Comparison of ENCODE assay signal across 7 mouse cellular contexts in the genomic region with DNA sequence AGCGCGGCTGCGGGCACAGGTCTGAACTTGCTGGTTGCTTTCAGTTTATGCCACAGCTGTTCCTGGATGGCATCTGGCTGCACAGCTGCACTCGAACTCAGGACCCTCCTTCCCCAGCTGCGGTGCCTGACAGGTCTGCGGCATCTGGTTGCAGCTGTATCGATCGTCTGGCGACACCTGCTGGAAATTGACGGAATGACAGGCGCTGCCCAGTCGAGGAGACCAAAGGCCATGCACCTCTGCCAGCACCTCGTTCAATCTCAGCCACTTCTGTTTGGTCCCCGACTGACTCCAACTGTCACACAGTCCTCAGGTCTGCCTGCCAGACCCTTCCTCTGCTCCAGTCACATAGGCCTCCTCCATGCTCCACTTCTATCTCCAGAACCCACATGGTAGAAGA. TPM values are rescaled to one million over a fixed set of nuclear protein-coding genes. Genes with fewer than 3 reads are reported as not detected.
DNase-seq lines count a peak whose midpoint lies in the region; ATAC-seq and TF ChIP-seq lines count a peak whose summit lies in the region.

No protein-coding gene starts in this region.

- peak; percentile 72 for ATAC-seq in erythroid progenitor cell, adult 5-6 weeks (replicated peaks; ENCODE audit: low FRiP score, poor library complexity, severe bottlenecking)

- TF ChIP-seq RAD21 in MEL (IDR thresholded peaks at IDR 0.05; ENCODE audit: low read depth, low read length): peak; percentile 97

- DNase-seq in MEL (ENCODE audit: low read depth, low spot score): peak; percentile 82
- DNase-seq in adrenal gland, postnatal 25 days: peak; percentile 83
- peak; percentile 79 for DNase-seq in hindbrain, embryonic 10.5 days (ENCODE audit: low spot score)
- DNase-seq in left cerebral cortex, adult 11 months (ENCODE audit: low spot score): peak; percentile 60
- peak; percentile 93 for DNase-seq in spleen, postnatal 10 days (ENCODE audit: low spot score in 2 of 2)

- TF ChIP-seq CTCF in MEL (IDR thresholded peaks at IDR 0.05 in 2 of 3, conservative IDR thresholded peaks at IDR 0.05 in 1 of 3; ENCODE audit: control insufficient read depth in 1 of 3, insufficient read depth in 1 of 3, low read depth in 2 of 3, low read length in 3 of 3, poor library complexity in 1 of 3, severe bottlenecking in 1 of 3): peak; percentile 96 to 100 (median 97)

- no peaks in the 10 kb centered on the region for H3K9me3 ChIP-seq in MEL (replicated peaks; ENCODE audit: insufficient read depth, low read length)
- no peaks in the 10 kb centered on the region for H3K9me3 ChIP-seq in hindbrain, embryonic 10.5 days
- 0 out of 2 replicates have a peak, but pooled peaks cover 2% of the 10 kb centered on the region for H3K9me3 ChIP-seq in megakaryocyte, embryonic 14.5 days

- peaks cover 0 to 5% of the 10 kb centered on the region in 2 experiments; a peak in 2 of 4 replicates for H3K36me3 ChIP-seq in MEL (ENCODE audit: control insufficient read depth in 1 of 2, insufficient read depth in 2 of 2, low read length in 2 of 2)
- peaks cover 40% of the 10 kb centered on the region for H3K36me3 ChIP-seq in hindbrain, embryonic 10.5 days
- H3K36me3 ChIP-seq in megakaryocyte, embryonic 14.5 days (replicated peaks; ENCODE audit: low read length): peaks cover 44% of the 10 kb centered on the region

- no peaks in the 10 kb centered on the region for H3K27me3 ChIP-seq in MEL (ENCODE audit: control insufficient read depth in 1 of 2, insufficient read depth in 2 of 2, low read length in 2 of 2)
- H3K27me3 ChIP-seq in hindbrain, embryonic 10.5 days (ENCODE audit: insufficient read depth, poor library complexity, severe bottlenecking): peaks cover 26% of the 10 kb centered on the region
- no peaks in the 10 kb centered on the region for H3K27me3 ChIP-seq in megakaryocyte, embryonic 14.5 days (replicated peaks)

- peaks cover 11% of the 10 kb centered on the region for H3K79me2 ChIP-seq in MEL (ENCODE audit: control insufficient read depth, insufficient read depth, low read length, poor library complexity)

- H3K4me1 ChIP-seq in MEL (ENCODE audit: control insufficient read depth in 1 of 2, insufficient read depth in 2 of 2, low read length in 2 of 2): peaks cover 0 to 16% of the 10 kb centered on the region in 2 experiments; a peak in 3 of 4 replicates
- H3K4me1 ChIP-seq in hindbrain, embryonic 10.5 days (replicated peaks): peaks cover 9% of the 10 kb centered on the region
- H3K4me1 ChIP-seq in megakaryocyte, embryonic 14.5 days: peaks cover 81% of the 10 kb centered on the region

- H3K27ac ChIP-seq in MEL (ENCODE audit: control insufficient read depth, low read depth, low read length): no peak overlapping the region
- H3K27ac ChIP-seq in hindbrain, embryonic 10.5 days: no peak overlapping the region

- H3K4me3 ChIP-seq in MEL (ENCODE audit: control insufficient read depth in 1 of 2, insufficient read depth in 1 of 2, low read depth in 2 of 2, low read length in 2 of 2): no peak overlapping the region
- H3K4me3 ChIP-seq in hindbrain, embryonic 10.5 days: no peak overlapping the region; the same call in 1 of the 2 replicates
- peak overlapping the region; percentile 69 for H3K4me3 ChIP-seq in megakaryocyte, embryonic 14.5 days (replicated peaks)

- 20% methylated on average over 14 of the region's 14 CpGs for WGBS in hindbrain, embryonic 10.5 days

- no peak for TF ChIP-seq POLR2A in MEL (IDR thresholded peaks at IDR 0.05; ENCODE audit: control insufficient read depth in 1 of 2, insufficient read depth in 1 of 2, low read depth in 1 of 2, low read length in 2 of 2, poor library complexity in 1 of 2)

- H3K9ac ChIP-seq in MEL (ENCODE audit: control insufficient read depth, low read depth, low read length, poor library complexity, severe bottlenecking): no peak overlapping the region

- no peak for TF ChIP-seq EP300 in MEL (IDR thresholded peaks at IDR 0.05; ENCODE audit: low read depth in 1 of 2, low read length in 2 of 2)

TF ChIP-seq in MEL, 35 proteins besides CTCF, POLR2A, EP300 and RAD21:
- TF ChIP-seq SMC3 (IDR thresholded peaks at IDR 0.05; ENCODE audit: low read depth, low read length) (peak; percentile 91), TCF12 (IDR thresholded peaks at IDR 0.05; ENCODE audit: low read depth, low read length) (no peak), ZNF384 (IDR thresholded peaks at IDR 0.05; ENCODE audit: low read depth, low read length) (no peak), ZC3H11A (IDR thresholded peaks at IDR 0.05; ENCODE audit: low read depth, low read length) (peak; percentile 93), BHLHE40 (IDR thresholded peaks at IDR 0.05; ENCODE audit: borderline replicate concordance, low read depth, low read length) (0 out of 2 replicates have a peak, but pooled peaks have one; percentile 11), POLR2AphosphoS5 (IDR thresholded peaks at IDR 0.05; ENCODE audit: borderline replicate concordance, low read depth, low read length) (no peak), POLR2AphosphoS2 (IDR thresholded peaks at IDR 0.05; ENCODE audit: low read length) (no peak), SIN3A (IDR thresholded peaks at IDR 0.05; ENCODE audit: low read length) (peak; percentile 75)

RNA-seq across cellular contexts. Expression of a gene that starts 2.8 kb away (rescaled TPM):
- total RNA-seq in MEL (2012; rRNA removed): 28.2 and 33.0 TPM in 2 replicates
- 100 to 1,000 TPM in 1 of 2 experiments, 10 to 100 TPM in 1; 23.0 to 142 TPM for polyA plus RNA-seq in MEL (2012; ENCODE audit: insufficient read depth in 1 of 2, insufficient read length in 2 of 2, low read depth in 1 of 2, low replicate concordance in 2 of 2, missing spikeins in 1 of 2)
- 0.61 TPM in 1 of 2 replicates, not detected in the other for total RNA-seq in adrenal gland, postnatal 25 days (2021)
- total RNA-seq in erythroid progenitor cell, adult 5-6 weeks (2015; ENCODE audit: low replicate concordance): 1.4 TPM in 1 of 2 replicates, not detected in the other
- 2.6 and 4.9 TPM in 2 replicates for total RNA-seq in erythroid progenitor cell, adult 5-6 weeks (2017; ENCODE audit: low replicate concordance)
- polyA plus RNA-seq in hindbrain, embryonic 10.5 days (2016; fragmentation: Nextera tagmentation; extraction: Ambion mirVana): 0.63 and 1.6 TPM in 2 replicates
- 31.7 and 48.4 TPM in 2 replicates for polyA plus RNA-seq in megakaryocyte, embryonic 14.5 days (2012; ENCODE audit: insufficient read depth, low replicate concordance)

RNA-seq across cellular contexts. Expression of a gene that starts 18.2 kb away (rescaled TPM):
- total RNA-seq in MEL (2012; rRNA removed): 12.2 and 14.1 TPM in 2 replicates
- 10 to 100 TPM in 1 of 2 experiments, not detected in 1; 18.4 TPM for polyA plus RNA-seq in MEL (2012; ENCODE audit: insufficient read depth in 1 of 2, insufficient read length in 2 of 2, low read depth in 1 of 2, low replicate concordance in 2 of 2, missing spikeins in 1 of 2)
- 76.8 and 77.9 TPM in 2 replicates for total RNA-seq in adrenal gland, postnatal 25 days (2021)
- 7.2 and 11.3 TPM in 2 replicates for total RNA-seq in erythroid progenitor cell, adult 5-6 weeks (2015; ENCODE audit: low replicate concordance)
- 8.0 and 11.0 TPM in 2 replicates for total RNA-seq in erythroid progenitor cell, adult 5-6 weeks (2017; ENCODE audit: low replicate concordance)
- polyA plus RNA-seq in hindbrain, embryonic 10.5 days (2016; fragmentation: Nextera tagmentation; extraction: Ambion mirVana): 71.2 and 76.9 TPM in 2 replicates
- polyA plus RNA-seq in megakaryocyte, embryonic 14.5 days (2012; ENCODE audit: insufficient read depth, low replicate concordance): 7.3 and 10.2 TPM in 2 replicates

RNA-seq across cellular contexts. Expression of a gene that starts 26.8 kb away (rescaled TPM):
- 1.7 and 2.1 TPM in 2 replicates for total RNA-seq in MEL (2012; rRNA removed)
- 1 to 10 TPM in 1 of 2 experiments, not detected in 1; 1.6 TPM for polyA plus RNA-seq in MEL (2012; ENCODE audit: insufficient read depth in 1 of 2, insufficient read length in 2 of 2, low read depth in 1 of 2, low replicate concordance in 2 of 2, missing spikeins in 1 of 2)
- 0.85 and 1.4 TPM in 2 replicates for total RNA-seq in adrenal gland, postnatal 25 days (2021)
- 2.2 and 5.4 TPM in 2 replicates for total RNA-seq in erythroid progenitor cell, adult 5-6 weeks (2015; ENCODE audit: low replicate concordance)
- 2.3 and 3.7 TPM in 2 replicates for total RNA-seq in erythroid progenitor cell, adult 5-6 weeks (2017; ENCODE audit: low replicate concordance)
- polyA plus RNA-seq in hindbrain, embryonic 10.5 days (2016; fragmentation: Nextera tagmentation; extraction: Ambion mirVana): 0.39 and 0.42 TPM in 2 replicates
- polyA plus RNA-seq in megakaryocyte, embryonic 14.5 days (2012; ENCODE audit: insufficient read depth, low replicate concordance): 7.4 and 9.1 TPM in 2 replicates

RNA-seq across cellular contexts. Expression of a gene that starts 30.6 kb away (rescaled TPM):
- 120 and 136 TPM in 2 replicates for total RNA-seq in MEL (2012; rRNA removed)
- polyA plus RNA-seq in MEL (2012; ENCODE audit: insufficient read depth in 1 of 2, insufficient read length in 2 of 2, low read depth in 1 of 2, low replicate concordance in 2 of 2, missing spikeins in 1 of 2): 100 to 1,000 TPM; 215 to 276 TPM
- 120 and 128 TPM in 2 replicates for total RNA-seq in adrenal gland, postnatal 25 days (2021)
- total RNA-seq in erythroid progenitor cell, adult 5-6 weeks (2015; ENCODE audit: low replicate concordance): 8.6 and 37.7 TPM in 2 replicates
- 8.7 and 27.1 TPM in 2 replicates for total RNA-seq in erythroid progenitor cell, adult 5-6 weeks (2017; ENCODE audit: low replicate concordance)
- polyA plus RNA-seq in hindbrain, embryonic 10.5 days (2016; fragmentation: Nextera tagmentation; extraction: Ambion mirVana): 87.4 and 92.6 TPM in 2 replicates
- polyA plus RNA-seq in megakaryocyte, embryonic 14.5 days (2012; ENCODE audit: insufficient read depth, low replicate concordance): 145 and 508 TPM in 2 replicates

RNA-seq across cellular contexts. Expression of a gene that starts 32.5 kb away (rescaled TPM):
- 170 and 197 TPM in 2 replicates for total RNA-seq in MEL (2012; rRNA removed)
- 100 to 1,000 TPM in 1 of 2 experiments, not detected in 1; 355 TPM for polyA plus RNA-seq in MEL (2012; ENCODE audit: insufficient read depth in 1 of 2, insufficient read length in 2 of 2, low read depth in 1 of 2, low replicate concordance in 2 of 2, missing spikeins in 1 of 2)
- 983 and 1,070 TPM in 2 replicates for total RNA-seq in adrenal gland, postnatal 25 days (2021)
- 103 and 116 TPM in 2 replicates for total RNA-seq in erythroid progenitor cell, adult 5-6 weeks (2015; ENCODE audit: low replicate concordance)
- total RNA-seq in erythroid progenitor cell, adult 5-6 weeks (2017; ENCODE audit: low replicate concordance): 44.2 and 47.5 TPM in 2 replicates
- 297 and 430 TPM in 2 replicates for polyA plus RNA-seq in hindbrain, embryonic 10.5 days (2016; fragmentation: Nextera tagmentation; extraction: Ambion mirVana)
- 2,412 and 5,687 TPM in 2 replicates for polyA plus RNA-seq in megakaryocyte, embryonic 14.5 days (2012; ENCODE audit: insufficient read depth, low replicate concordance)
